Mouse (Mus musculus) retina, adult 2 months (tissue): ENCODE data around the gene Prdm15.

Experiments
- DNase-seq: peaks from one replicate; pipeline ENCODE4 v3.0.0-alpha.2; 2012; ENCODE audit warnings: low read depth, low spot score

The Prdm15 gene

GRCm38 (mm10) chr16:97752316-97752941, 99.2 kb downstream of the Prdm15 start:
- no peak for DNase-seq

GRCm38 (mm10) chr16:97751884-97752283, 99.8 kb downstream of the Prdm15 start:
- DNase-seq: no peak

- no peak for DNase-seq
These were observed 103.2 kb downstream of the Prdm15 start for GRCm38 (mm10) chr16:97748421-97748820.
